ENCODE assay signal across 25 mouse cellular contexts in genomic region chr2:174731939-174732338, GRCm38 (mm10). TPM values are rescaled to one million over a fixed set of nuclear protein-coding genes. Genes with fewer than 3 reads are reported as not detected.
DNase-seq lines count a peak whose midpoint lies in the region; ATAC-seq and TF ChIP-seq lines count a peak whose summit lies in the region.
"Had no signal": no experiment of that assay in that cellular context is flagged by ENCODE, and none has a peak within 500 bp of the region (broad histone marks: within the 10 kb centered on the region; RNA-seq: fewer than 3 reads in every experiment).

No protein-coding gene starts in this region.

- H3K36me3 ChIP-seq in heart, embryonic 12.5 days: no peaks in the 10 kb centered on the region
- no peaks in the 10 kb centered on the region for H3K36me3 ChIP-seq in liver, embryonic 12.5 days
- H3K36me3 ChIP-seq in liver, embryonic 11.5 days (ENCODE audit: control insufficient read depth, insufficient read depth, low read length): no peaks in the 10 kb centered on the region
- no peaks in the 10 kb centered on the region for H3K36me3 ChIP-seq in liver, postnatal 0 days (replicated peaks; ENCODE audit: insufficient read depth, low read length)
- H3K36me3 ChIP-seq: forebrain, embryonic 10.5 days; heart, embryonic 15.5 days; hindbrain, embryonic 10.5 days; hindbrain, embryonic 13.5 days had no signal

- H3K9me3 ChIP-seq in heart, embryonic 12.5 days (replicated peaks): no peaks in the 10 kb centered on the region
- H3K9me3 ChIP-seq in liver, embryonic 12.5 days (replicated peaks): no peaks in the 10 kb centered on the region
- H3K9me3 ChIP-seq in liver, embryonic 11.5 days (ENCODE audit: control insufficient read depth, low read length): no peaks in the 10 kb centered on the region
- H3K9me3 ChIP-seq in liver, postnatal 0 days (ENCODE audit: low read length): no peaks in the 10 kb centered on the region
- H3K9me3 ChIP-seq: forebrain, embryonic 10.5 days; forebrain, embryonic 13.5 days; heart, embryonic 15.5 days; hindbrain, embryonic 10.5 days; hindbrain, embryonic 13.5 days had no signal

- H3K4me3 ChIP-seq in heart, embryonic 12.5 days: no peak overlapping the region
- no peak overlapping the region for H3K4me3 ChIP-seq in liver, embryonic 12.5 days
- no peak overlapping the region for H3K4me3 ChIP-seq in liver, embryonic 11.5 days (ENCODE audit: low read depth, low read length)
- H3K4me3 ChIP-seq in liver, postnatal 0 days (ENCODE audit: low read depth, low read length): no peak overlapping the region
- H3K4me3 ChIP-seq: forebrain, embryonic 10.5 days; forebrain, embryonic 13.5 days; heart, embryonic 15.5 days; hindbrain, embryonic 10.5 days; hindbrain, embryonic 13.5 days had no signal

- peaks cover 8% of the 10 kb centered on the region; the same call in 1 of the 2 replicates for H3K4me1 ChIP-seq in heart, embryonic 12.5 days (replicated peaks)
- H3K4me1 ChIP-seq in liver, embryonic 12.5 days: 0 out of 2 replicates have a peak, but pooled peaks cover 3% of the 10 kb centered on the region
- H3K4me1 ChIP-seq in liver, embryonic 11.5 days (replicated peaks; ENCODE audit: control insufficient read depth, insufficient read depth, low read length): no peaks in the 10 kb centered on the region
- no peaks in the 10 kb centered on the region for H3K4me1 ChIP-seq in liver, postnatal 0 days (ENCODE audit: insufficient read depth)
- H3K4me1 ChIP-seq: forebrain, embryonic 13.5 days had no signal

- no peak for TF ChIP-seq EP300 in liver, postnatal 0 days (IDR thresholded peaks at IDR 0.05; ENCODE audit: low read depth)

- no peak overlapping the region for H3K9ac ChIP-seq in heart, embryonic 12.5 days
- no peak overlapping the region for H3K9ac ChIP-seq in liver, embryonic 12.5 days
- no peak overlapping the region for H3K9ac ChIP-seq in liver, embryonic 11.5 days (ENCODE audit: low read depth, low read length)
- no peak overlapping the region for H3K9ac ChIP-seq in liver, postnatal 0 days (replicated peaks)
- H3K9ac ChIP-seq: forebrain, embryonic 13.5 days; heart, embryonic 15.5 days; hindbrain, embryonic 13.5 days had no signal

- TF ChIP-seq CTCF in liver, postnatal 0 days (IDR thresholded peaks at IDR 0.05; ENCODE audit: low read depth): no peak

- 0 out of 2 replicates have a peak, but pooled peaks cover 6% of the 10 kb centered on the region for H3K27me3 ChIP-seq in heart, embryonic 12.5 days (replicated peaks)
- H3K27me3 ChIP-seq in liver, embryonic 12.5 days (replicated peaks): no peaks in the 10 kb centered on the region
- no peaks in the 10 kb centered on the region for H3K27me3 ChIP-seq in liver, embryonic 11.5 days (replicated peaks; ENCODE audit: control insufficient read depth, insufficient read depth, low read length)
- no peaks in the 10 kb centered on the region for H3K27me3 ChIP-seq in liver, postnatal 0 days (ENCODE audit: insufficient read depth, low read length)
- H3K27me3 ChIP-seq: forebrain, embryonic 13.5 days; heart, embryonic 15.5 days; hindbrain, embryonic 13.5 days had no signal

- H3K27ac ChIP-seq in heart, embryonic 12.5 days (ENCODE audit: poor library complexity, severe bottlenecking): no peak overlapping the region
- no peak overlapping the region for H3K27ac ChIP-seq in liver, embryonic 12.5 days
- H3K27ac ChIP-seq in liver, embryonic 11.5 days (ENCODE audit: low read depth, low read length): no peak overlapping the region
- no peak overlapping the region for H3K27ac ChIP-seq in liver, postnatal 0 days (ENCODE audit: low read depth)
- H3K27ac ChIP-seq: forebrain, embryonic 10.5 days; forebrain, embryonic 13.5 days; heart, embryonic 15.5 days; hindbrain, embryonic 10.5 days; hindbrain, embryonic 13.5 days had no signal

- no peak for ATAC-seq in heart, embryonic 12.5 days (ENCODE audit: insufficient number of reproducible peaks, low FRiP score)
- ATAC-seq in liver, embryonic 12.5 days: 0 out of 2 replicates have a peak, but pooled peaks have one; percentile 13
- no peak for ATAC-seq in liver, embryonic 11.5 days (replicated peaks; ENCODE audit: low FRiP score)
- peak; percentile 36; the same call in 1 of the 2 replicates for ATAC-seq in liver, postnatal 0 days
- ATAC-seq: activated CD4-positive, CD25-positive, alpha-beta regulatory T cell, adult 4 months; forebrain, embryonic 13.5 days; forebrain, embryonic 16.5 days had no signal

- DNase-seq in heart, adult 11 months: peak; percentile 78
- DNase-seq in liver, embryonic 11.5 days (ENCODE audit: low spot score): no peak
- DNase-seq in large intestine, adult 2 months (ENCODE audit: low read depth, low spot score): peak; percentile 60
- DNase-seq in liver, postnatal 0 days: peak; percentile 15
- no peak for DNase-seq in kidney, adult 9 months
- DNase-seq in neural tube, embryonic 10.5 days (ENCODE audit: extremely low spot score, low spot score): no peak
- DNase-seq: adrenal gland, postnatal 10 days; adrenal gland, postnatal 36 days; cerebellum, adult 18-20 months; cerebellum, adult 9-10 months; cerebellum, postnatal 14 days; gastrocnemius, postnatal 10 days; gastrocnemius, postnatal 36 days; heart, postnatal 10 days; heart, postnatal 36 days had no signal

- H3K4me2 ChIP-seq in heart, embryonic 12.5 days: no peak overlapping the region
- H3K4me2 ChIP-seq in liver, embryonic 12.5 days: no peak overlapping the region
- no peak overlapping the region for H3K4me2 ChIP-seq in liver, embryonic 11.5 days
- H3K4me2 ChIP-seq in liver, postnatal 0 days (ENCODE audit: low read depth, low read length): no peak overlapping the region
- H3K4me2 ChIP-seq: forebrain, embryonic 13.5 days; heart, embryonic 11.5 days; heart, embryonic 15.5 days; hindbrain, embryonic 13.5 days had no signal

- WGBS in heart, embryonic 12.5 days: 67% methylated on average over 5 of the region's 5 CpGs
- 72% methylated on average over 5 of the region's 5 CpGs for WGBS in liver, embryonic 12.5 days (ENCODE audit: insufficient replicate concordance)
- WGBS in liver, embryonic 11.5 days: 76% methylated on average over 5 of the region's 5 CpGs
- 26% methylated on average over 5 of the region's 5 CpGs for WGBS in large intestine, adult 2 months
- 58% methylated on average over 5 of the region's 5 CpGs for WGBS in liver, postnatal 0 days (ENCODE audit: insufficient replicate concordance)

RNA-seq across cellular contexts. Expression of gene Edn3, which starts 28.5 kb away (rescaled TPM):
- 0.23 and 0.54 TPM in 2 replicates for polyA plus RNA-seq in heart, embryonic 12.5 days (2016; fragmentation: Nextera tagmentation; extraction: Ambion mirVana)
- 0.98 TPM in 2 replicates for polyA plus RNA-seq in liver, embryonic 12.5 days (2016; fragmentation: Nextera tagmentation; extraction: Ambion mirVana)
- polyA plus RNA-seq in liver, embryonic 11.5 days (2014; fragmentation: Nextera tagmentation; extraction: Ambion mirVana): 2.0 and 2.3 TPM in 2 replicates
- 10.9 and 24.5 TPM in 2 replicates for polyA plus RNA-seq in large intestine, adult 2 months (2012; rRNA removed)
- 0.11 and 0.13 TPM in 2 replicates for polyA plus RNA-seq in liver, postnatal 0 days (2015; fragmentation: Nextera tagmentation; extraction: Ambion mirVana)
- polyA plus RNA-seq: activated CD4-positive, CD25-positive, alpha-beta regulatory T cell, adult 4 months had no signal

Comparison
In these comparisons a context has a peak if more than half of its experiments do, and no peak if none do; other contexts are left out.
1. DNase-seq: peak in heart, adult 11 months (single experiment), large intestine, adult 2 months (single experiment) and liver, postnatal 0 days (single experiment); none in liver, embryonic 11.5 days (single experiment), kidney, adult 9 months (single experiment) and neural tube, embryonic 10.5 days (single experiment).
2. ATAC-seq: peak in liver, embryonic 12.5 days (single experiment) and liver, postnatal 0 days (single experiment); none in heart, embryonic 12.5 days (single experiment) and liver, embryonic 11.5 days (single experiment).